Mouse (Mus musculus): ENCODE measurements around the gene Fcrlb.
A peak's percentile ranks its signal among the peaks of the same experiment; 100 is the strongest.
"Not testable (repeated sequence)": the region's sequence is repeated elsewhere in the genome, so short reads cannot be mapped to it uniquely, and the experiment has no call there.

The Fcrlb gene

GRCm38 (mm10) chr1:170912891-170913615 lies at the start of gene Fcrlb:
Gene Fcrlb, minus strand, starts transcription at chr1:170912941.
- DNase-seq (ENCODE audit: low spot score), result no peak

GRCm38 (mm10) chr1:170962301-170962700 lies 49.6 kb upstream of the Fcrlb start:
- DNase-seq (ENCODE audit: low spot score), result no peak

GRCm38 (mm10) chr1:170961101-170961500 lies 48.4 kb upstream of the Fcrlb start:
- no peak for DNase-seq (ENCODE audit: low spot score)

GRCm38 (mm10) chr1:170959791-170960190 lies 47.0 kb upstream of the Fcrlb start:
- no peak for DNase-seq (ENCODE audit: low spot score)

GRCm38 (mm10) chr1:170958225-170958624 lies 45.5 kb upstream of the Fcrlb start:
- no peak for DNase-seq (ENCODE audit: low spot score)

- DNase-seq (ENCODE audit: low spot score), result no peak
Measured at GRCm38 (mm10) chr1:170953192-170953591, 40.5 kb upstream of the Fcrlb start.

GRCm38 (mm10) chr1:170950772-170951171 lies 38.0 kb upstream of the Fcrlb start:
- no peak for DNase-seq (ENCODE audit: low spot score)

GRCm38 (mm10) chr1:170944908-170945307 lies 32.2 kb upstream of the Fcrlb start:
- DNase-seq (ENCODE audit: low spot score), result not testable (repeated sequence)

GRCm38 (mm10) chr1:170944151-170944550 lies 31.4 kb upstream of the Fcrlb start:
- not testable (repeated sequence) for DNase-seq (ENCODE audit: low spot score)

- peak; percentile 4 for DNase-seq (ENCODE audit: low spot score)
Measured at GRCm38 (mm10) chr1:170939255-170939654, 26.5 kb upstream of the Fcrlb start.

- DNase-seq (ENCODE audit: low spot score), result peak; percentile 1
Measured at GRCm38 (mm10) chr1:170934383-170934782, 21.6 kb upstream of the Fcrlb start.

GRCm38 (mm10) chr1:170933940-170934339 lies 21.2 kb upstream of the Fcrlb start:
- no peak for DNase-seq (ENCODE audit: low spot score)

GRCm38 (mm10) chr1:170933386-170933920 lies 20.7 kb upstream of the Fcrlb start:
- DNase-seq (ENCODE audit: low spot score), result no peak

- DNase-seq (ENCODE audit: low spot score), result no peak
Measured at GRCm38 (mm10) chr1:170932043-170932442, 19.3 kb upstream of the Fcrlb start.

GRCm38 (mm10) chr1:170929245-170929644 lies 16.5 kb upstream of the Fcrlb start:
- DNase-seq (ENCODE audit: low spot score), result no peak

- no peak for DNase-seq (ENCODE audit: low spot score)
Measured at GRCm38 (mm10) chr1:170928467-170928866, 15.7 kb upstream of the Fcrlb start.

- DNase-seq (ENCODE audit: low spot score), result no peak
Measured at GRCm38 (mm10) chr1:170927378-170927777, 14.6 kb upstream of the Fcrlb start, which contains the start of gene Fcrla. Gene Fcrla, minus strand, starts transcription at chr1:170927583.

- no peak for DNase-seq (ENCODE audit: low spot score)
Measured at GRCm38 (mm10) chr1:170926941-170927340, 14.2 kb upstream of the Fcrlb start.

GRCm38 (mm10) chr1:170924485-170924884 lies 11.7 kb upstream of the Fcrlb start:
- DNase-seq (ENCODE audit: low spot score), result peak; percentile 20

GRCm38 (mm10) chr1:170919308-170919707 lies 6.6 kb upstream of the Fcrlb start:
- DNase-seq (ENCODE audit: low spot score), result no peak

- no peak for DNase-seq (ENCODE audit: low spot score)
Measured at GRCm38 (mm10) chr1:170915657-170916056, 2.9 kb upstream of the Fcrlb start.

GRCm38 (mm10) chr1:170911907-170912660 lies 657 bp downstream of the Fcrlb start:
- DNase-seq (ENCODE audit: low spot score), result no peak

GRCm38 (mm10) chr1:170908341-170908740 lies 4.4 kb downstream of the Fcrlb start:
- no peak for DNase-seq (ENCODE audit: low spot score)
